Mouse (Mus musculus): ENCODE measurements at regions not wholly inside any gene's neighbourhood (a gene's known extent, or its start where the extent isn't known, plus 50 kb on each side); places are given as distances from the start of the nearest gene placed in this dataset.

DNA sequence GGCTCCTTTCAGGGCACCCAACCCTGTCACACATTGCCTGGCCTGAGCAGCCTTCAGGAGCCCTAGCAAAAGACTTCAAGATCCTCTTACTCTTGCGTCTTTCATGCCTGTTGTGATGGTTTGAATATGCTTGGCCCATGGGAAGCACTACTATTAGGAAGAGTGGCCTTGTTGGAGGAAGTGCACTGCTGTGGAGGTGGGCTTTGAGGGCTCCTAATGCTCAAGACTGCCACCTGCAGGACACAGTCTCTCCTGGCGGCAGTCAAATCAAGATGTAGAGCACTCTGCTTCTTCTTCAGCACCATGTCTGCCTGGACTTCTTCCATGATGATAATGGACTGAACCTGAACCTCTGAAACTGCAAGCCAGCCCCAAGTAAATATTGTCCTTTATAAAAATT, 73.0 kb downstream of the Tsen15 start:
- peak; percentile 24 for DNase-seq (ENCODE audit: low spot score)

DNA sequence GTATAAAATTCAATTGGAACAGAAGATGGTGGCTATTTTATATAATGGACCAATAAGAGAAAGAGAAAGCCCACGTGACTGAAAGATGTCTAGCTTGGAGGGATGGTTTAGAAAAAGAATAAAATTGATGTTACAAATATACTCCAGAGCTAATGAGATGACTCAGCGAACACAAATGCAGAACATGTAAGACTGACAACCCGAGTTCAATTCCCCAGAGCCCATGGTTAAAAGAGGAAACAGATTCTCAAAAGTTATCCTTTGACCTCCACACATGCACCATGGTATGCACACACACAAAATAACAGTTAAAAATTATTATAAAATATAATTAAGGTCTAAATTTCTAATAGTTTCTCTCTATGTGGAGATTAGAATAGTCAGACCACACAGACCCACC, 81.0 kb downstream of the Tsen15 start:
- no peak for DNase-seq (ENCODE audit: low spot score)

DNA sequence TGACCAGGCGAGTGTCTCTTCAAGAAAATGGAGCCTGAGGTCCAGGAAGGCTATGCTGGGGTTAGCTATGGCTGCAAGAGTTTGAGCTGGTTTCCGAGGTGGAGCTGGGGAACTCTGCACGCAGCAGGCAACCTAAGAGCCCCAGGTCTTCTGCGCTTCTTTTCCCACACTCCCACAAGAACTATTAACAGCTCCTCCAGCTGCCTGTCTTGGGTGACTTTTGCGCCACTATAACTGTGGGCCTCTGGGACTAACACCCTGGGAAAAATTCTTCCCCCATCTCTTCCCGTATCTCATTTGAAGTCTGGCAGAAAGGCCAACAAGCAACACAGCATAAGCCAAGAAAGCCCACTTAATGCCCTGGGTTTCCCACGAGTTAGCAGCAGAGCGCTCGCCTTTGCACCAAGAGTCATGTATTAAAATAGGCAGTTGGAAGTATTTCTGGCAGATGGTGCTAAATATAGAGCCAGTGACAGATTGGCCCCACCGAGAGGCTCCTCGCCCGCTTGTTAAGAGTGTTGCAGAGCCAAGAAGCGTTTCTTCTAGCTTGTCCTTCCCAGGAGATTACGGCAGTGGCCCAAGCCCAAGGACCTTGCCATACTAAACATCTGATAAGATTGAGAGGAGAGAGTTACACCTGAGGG, 81.9 kb downstream of the Tsen15 start:
- DNase-seq (ENCODE audit: low spot score), result no peak

- no peak for DNase-seq (ENCODE audit: low spot score)
Measured at GRCm38 (mm10) chr1:152301355-152301754, 85.1 kb downstream of the Tsen15 start.

- no peak for DNase-seq (ENCODE audit: low spot score)
Measured at GRCm38 (mm10) chr1:152292196-152292736, 94.2 kb downstream of the Tsen15 start.

- peak; percentile 66 for DNase-seq (ENCODE audit: low spot score)
Measured at GRCm38 (mm10) chr1:152290768-152291167, 95.7 kb downstream of the Tsen15 start.

DNA sequence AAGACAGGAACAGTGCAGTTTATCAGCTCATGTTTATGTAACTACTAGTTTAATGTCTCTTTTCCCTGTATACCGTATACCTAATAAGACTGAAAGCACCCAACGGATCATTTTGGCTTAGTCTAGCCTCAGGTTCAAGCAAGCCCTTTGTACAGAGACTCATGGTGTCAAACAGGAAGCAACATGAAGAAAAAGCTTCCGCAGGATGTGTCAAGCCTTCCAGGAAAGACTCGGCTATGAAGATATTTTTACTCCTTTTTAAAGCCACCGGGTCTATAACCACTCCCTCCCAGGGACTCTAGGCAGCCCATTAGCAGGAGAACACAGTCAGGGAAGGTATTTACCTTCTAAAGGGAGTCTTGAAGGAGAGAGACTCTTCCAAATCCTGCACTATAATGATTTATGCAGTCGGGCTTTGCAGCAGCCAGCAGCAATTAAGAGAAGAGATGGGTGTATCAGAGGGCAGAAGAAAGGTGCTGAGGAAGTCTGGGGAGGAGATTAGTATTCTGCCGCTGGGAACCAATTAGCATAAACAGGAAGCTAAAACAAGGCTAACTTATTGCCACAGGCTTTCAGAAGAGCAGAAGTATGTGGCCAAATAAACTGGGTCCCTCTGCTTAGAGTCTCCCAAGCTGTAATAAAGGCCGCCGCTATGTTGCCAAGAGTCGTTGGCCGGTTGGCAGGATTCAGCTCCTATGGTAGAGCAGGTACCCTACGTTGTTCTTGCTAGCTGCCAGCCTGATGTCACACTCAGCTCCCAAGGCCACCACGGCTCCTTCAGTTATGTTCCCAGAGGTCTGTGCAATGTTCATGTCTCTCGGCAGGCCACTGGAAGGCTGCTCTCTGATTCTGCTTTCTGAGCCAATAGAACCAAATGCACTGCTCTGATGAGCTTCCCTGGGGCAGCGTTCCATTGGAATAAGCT, 98.7 kb downstream of the Tsen15 start:
- DNase-seq (ENCODE audit: low spot score), result peak; percentile 49

DNA sequence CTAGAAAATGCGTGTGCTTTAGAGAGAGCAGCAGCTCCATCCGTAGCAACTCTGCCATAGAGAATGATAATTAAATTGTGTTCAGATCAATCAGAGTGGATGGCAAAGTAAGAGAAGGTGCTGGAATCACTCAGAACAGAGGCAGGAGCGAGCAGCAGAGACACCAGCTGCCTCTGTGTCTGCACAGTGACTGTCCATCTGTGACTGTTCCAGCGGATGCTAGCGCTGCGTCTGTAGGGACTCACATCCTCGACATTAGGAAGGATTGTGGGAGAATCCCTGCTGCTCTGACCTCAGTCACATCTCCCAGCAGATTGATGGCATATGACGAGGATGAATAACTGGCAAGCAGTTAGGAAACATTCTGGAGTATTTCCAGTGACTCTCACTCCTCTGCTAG, 99.8 kb downstream of the Tsen15 start:
- no peak for DNase-seq (ENCODE audit: low spot score)

- no peak for DNase-seq (ENCODE audit: low spot score)
Measured at GRCm38 (mm10) chr1:152282106-152282505, 104.4 kb downstream of the Tsen15 start.

DNA sequence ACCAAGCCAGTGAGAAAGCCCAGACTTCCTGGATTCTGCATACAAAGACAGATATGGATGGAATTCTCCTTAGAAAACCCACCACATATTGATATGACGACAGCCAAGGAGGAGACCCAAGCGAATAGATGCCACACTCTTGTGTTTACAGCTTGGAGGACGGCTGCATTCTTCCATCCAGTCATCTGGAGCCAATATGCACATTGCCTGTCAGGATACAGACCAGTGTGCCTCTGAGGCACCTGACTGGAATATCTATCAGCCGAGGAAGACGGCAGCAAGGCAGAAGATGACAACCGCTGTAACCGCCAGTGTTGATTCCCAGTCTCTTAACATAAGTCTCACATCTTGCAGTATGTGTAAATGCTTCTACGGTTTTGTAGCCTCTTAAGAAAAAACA, 105.3 kb downstream of the Tsen15 start:
- no peak for DNase-seq (ENCODE audit: low spot score)

DNA sequence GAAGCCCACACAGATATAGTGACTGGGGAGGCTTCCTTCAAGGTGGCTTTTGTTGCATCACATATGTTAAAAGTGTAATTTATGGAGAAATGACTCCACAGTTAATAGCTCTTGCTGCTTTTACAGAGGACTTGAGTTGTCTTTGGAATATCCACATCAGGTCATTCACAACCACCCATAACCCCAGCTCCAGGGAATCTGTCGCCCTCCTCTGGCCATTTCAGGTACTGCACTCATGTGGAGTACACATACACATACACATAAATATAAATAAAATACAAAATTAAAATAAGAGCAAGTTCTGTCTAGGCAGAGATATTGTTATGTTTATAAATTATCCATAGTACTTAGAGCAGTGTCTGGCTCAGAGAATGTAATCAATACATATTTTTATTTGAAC, 106.5 kb downstream of the Tsen15 start:
- DNase-seq (ENCODE audit: low spot score), result peak; percentile 9

GRCm38 (mm10) chr1:152275011-152275410, 111.5 kb downstream of the Tsen15 start:
- DNase-seq (ENCODE audit: low spot score), result no peak

GRCm38 (mm10) chr1:152273430-152273829, 113.1 kb downstream of the Tsen15 start:
- DNase-seq (ENCODE audit: low spot score), result no peak

GRCm38 (mm10) chr1:152269936-152270702, 116.4 kb downstream of the Tsen15 start:
- peak; percentile 33 for DNase-seq (ENCODE audit: low spot score)

DNA sequence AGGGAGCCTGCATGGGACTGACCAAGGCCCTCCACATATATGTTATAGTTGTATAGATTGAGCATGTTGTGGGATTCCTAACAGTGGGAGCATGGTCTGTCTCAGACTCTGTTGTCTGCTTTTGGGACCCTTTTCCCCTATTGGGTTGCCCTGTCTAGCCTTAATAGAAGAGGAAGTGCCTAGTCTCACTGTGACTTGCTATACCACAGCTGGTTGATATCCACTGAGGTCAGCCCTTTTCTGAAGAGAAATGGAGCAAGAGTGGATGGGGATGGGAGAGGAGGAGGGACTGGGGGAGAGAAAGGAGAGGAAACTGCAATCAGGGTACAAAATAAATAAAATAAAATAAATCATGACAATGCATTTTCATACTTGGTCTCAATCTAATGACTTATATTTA, 120.1 kb downstream of the Tsen15 start:
- no peak for DNase-seq (ENCODE audit: low spot score)

- DNase-seq (ENCODE audit: low spot score), result no peak
Measured at GRCm38 (mm10) chr1:152264981-152265380, 121.5 kb downstream of the Tsen15 start.

GRCm38 (mm10) chr1:152261472-152261871, 125.0 kb downstream of the Tsen15 start:
- DNase-seq (ENCODE audit: low spot score), result no peak

DNA sequence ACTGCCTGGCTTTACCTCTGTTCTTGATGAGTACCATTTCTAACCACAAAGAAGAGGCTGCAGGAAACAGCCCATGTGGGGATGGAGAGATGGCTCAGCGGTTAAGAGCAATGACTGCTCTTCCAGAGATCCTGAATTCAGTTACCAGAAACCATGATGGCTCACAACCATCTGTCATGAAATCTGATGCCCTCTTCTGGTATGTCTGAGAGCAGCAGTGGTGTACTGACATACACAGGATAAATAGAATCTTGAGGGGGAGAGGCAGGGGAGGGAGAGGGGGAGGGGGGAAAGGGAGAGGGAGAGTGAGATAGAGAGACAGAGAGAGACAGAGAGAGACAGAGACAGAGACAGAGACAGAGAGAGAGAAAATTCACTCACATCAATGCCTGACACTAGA, 125.5 kb downstream of the Tsen15 start:
- no peak for DNase-seq (ENCODE audit: low spot score)

DNA sequence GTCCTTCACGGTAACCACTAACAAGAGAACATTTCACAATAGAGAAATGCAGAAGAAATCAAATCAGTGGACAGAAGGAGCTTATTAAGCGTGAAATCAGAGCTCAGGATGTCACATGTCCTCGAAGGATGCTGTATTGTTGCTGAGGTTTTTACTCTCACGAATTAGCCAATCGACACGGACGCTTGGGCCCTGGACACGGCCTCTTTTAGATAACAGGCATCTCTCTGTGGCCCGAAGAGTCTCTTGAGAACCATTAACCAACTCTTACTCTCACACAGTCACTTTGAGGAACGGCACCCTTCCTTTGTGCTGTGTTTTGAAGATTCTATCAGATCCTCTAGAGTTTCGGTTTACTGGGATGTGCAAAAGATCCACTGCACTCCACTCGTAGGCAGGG, 128.2 kb downstream of the Tsen15 start:
- no peak for DNase-seq (ENCODE audit: low spot score)

DNA sequence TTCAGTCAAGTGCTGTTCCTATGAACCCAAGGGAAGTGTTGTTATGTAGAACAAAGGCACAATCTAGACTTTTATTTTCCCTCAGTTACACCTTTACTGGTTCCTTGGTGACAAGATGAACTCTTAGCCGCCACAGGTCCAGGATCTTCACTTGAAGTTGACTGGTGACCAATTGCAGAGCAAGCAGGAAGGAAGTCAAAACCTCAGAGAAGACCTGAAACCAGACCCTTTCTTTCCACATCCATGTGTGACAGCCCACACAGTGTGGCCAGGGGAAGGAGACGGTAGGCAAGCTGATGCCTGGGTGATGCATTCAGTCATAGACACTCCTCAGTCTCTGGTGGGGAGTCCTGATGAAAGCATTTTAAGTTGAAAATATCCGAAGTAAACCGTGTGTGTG, 132.6 kb downstream of the Tsen15 start:
- peak; percentile 43 for DNase-seq (ENCODE audit: low spot score)

DNA sequence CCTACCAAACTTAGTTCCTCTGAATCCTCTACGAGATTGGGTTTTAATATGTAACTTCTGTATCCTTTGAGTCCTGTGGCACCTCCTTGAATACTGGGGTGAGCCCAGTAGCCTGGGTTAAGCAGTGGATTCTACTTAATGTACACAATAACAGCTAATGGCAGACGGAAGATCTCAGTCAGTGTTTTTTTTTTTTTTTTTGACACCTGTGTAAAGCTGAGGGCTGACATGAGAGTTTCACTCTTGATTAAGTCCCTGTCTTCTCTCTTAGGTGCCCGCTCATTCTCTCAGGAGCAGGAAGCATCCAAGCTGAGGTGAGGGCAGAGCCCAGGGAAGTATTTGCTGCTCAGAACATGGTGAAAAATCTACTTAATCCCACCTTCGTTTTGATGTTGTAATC, 133.0 kb downstream of the Tsen15 start:
- DNase-seq (ENCODE audit: low spot score), result no peak

- no peak for DNase-seq (ENCODE audit: low spot score)
Measured at GRCm38 (mm10) chr1:152252658-152253267, 133.7 kb downstream of the Tsen15 start.
